Mouse (Mus musculus): Measurements from ENCODE around the gene Slc35f6.
"Not testable (repeated sequence)": the region's sequence is repeated elsewhere in the genome, so short reads cannot be mapped to it uniquely, and the experiment has no call there.

Slc35f6 gene

DNA sequence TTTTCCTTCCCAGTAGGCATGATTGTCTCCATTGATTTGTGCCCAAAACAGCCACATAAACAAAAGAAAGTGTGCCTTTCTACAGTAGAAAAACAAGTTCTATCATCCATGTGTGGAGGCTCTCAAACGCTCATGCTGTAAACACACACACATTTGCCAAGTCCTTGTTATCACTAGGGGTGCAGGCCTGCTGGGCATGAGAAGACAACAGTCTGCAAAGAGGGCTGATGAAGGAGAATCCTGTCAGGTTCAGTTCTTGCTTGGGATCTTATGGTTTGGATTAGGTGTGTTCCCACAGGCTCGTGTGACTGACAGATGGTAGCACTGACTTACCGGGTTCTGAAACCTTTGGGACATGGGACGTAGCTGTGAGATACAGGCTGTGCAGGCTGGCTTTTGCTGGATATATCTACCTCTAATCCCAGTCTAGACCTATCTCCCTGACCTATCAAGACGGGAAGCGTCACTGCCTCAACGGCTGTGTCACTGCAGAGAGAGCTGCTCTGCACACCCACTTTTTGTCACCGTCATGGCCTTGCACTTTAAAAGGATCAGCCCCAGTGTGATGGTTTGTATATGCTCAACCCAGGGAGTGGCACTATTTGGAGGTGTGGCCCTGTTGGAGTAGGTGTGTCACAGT is 52.7 kb downstream of the Slc35f6 start:
- no peaks in the 10 kb centered on the region for H3K36me3 ChIP-seq (ENCODE audit: insufficient read depth, low read length)
- H3K4me3 ChIP-seq (replicated peaks; ENCODE audit: low read length): no peak overlapping the region
- peaks cover 39% of the 10 kb centered on the region for H3K9me3 ChIP-seq (ENCODE audit: low read length)
- no peak for TF ChIP-seq NANOG (IDR thresholded peaks at IDR 0.05; ENCODE audit: borderline replicate concordance, low read length)
- no peak for TF ChIP-seq CTCF (conservative IDR thresholded peaks at IDR 0.05; ENCODE audit: low read length)
- TF ChIP-seq POU5F1 (IDR thresholded peaks at IDR 0.05; ENCODE audit: borderline replicate concordance, low read length): no peak
- H3K4me1 ChIP-seq (replicated peaks; ENCODE audit: low read depth, low read length): peaks cover 5% of the 10 kb centered on the region; the same call in 1 of the 2 replicates
- H3K27me3 ChIP-seq (ENCODE audit: insufficient read depth, low read length): 0 out of 2 replicates have a peak, but pooled peaks cover 12% of the 10 kb centered on the region

DNA sequence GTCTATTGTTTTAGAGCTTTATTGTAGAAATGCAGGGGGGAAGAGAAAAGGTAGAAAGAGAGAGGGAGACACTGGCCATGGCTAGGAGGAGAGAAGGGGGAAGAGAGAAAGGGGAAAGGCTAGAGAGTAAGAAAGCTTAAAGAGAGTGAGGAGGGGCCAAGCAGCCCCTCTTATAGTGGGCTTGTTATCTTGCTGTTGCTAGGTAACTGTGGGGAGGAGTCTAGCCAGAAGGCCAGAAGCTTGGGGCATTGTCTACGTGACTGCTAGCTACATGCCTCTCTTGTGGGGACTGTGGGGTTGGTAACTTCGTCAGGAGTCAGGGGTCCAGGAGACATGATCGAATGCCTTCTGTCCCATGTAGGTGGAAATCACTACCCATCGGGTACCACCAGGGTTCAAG is 53.6 kb downstream of the Slc35f6 start:
- not testable (repeated sequence) for H3K36me3 ChIP-seq (ENCODE audit: insufficient read depth, low read length); H3K4me1 ChIP-seq (replicated peaks; ENCODE audit: low read depth, low read length); H3K4me3 ChIP-seq (replicated peaks; ENCODE audit: low read length)
- 0 out of 2 replicates have a peak, but pooled peaks cover 12% of the 10 kb centered on the region for H3K27me3 ChIP-seq (ENCODE audit: insufficient read depth, low read length)
- peaks cover 34% of the 10 kb centered on the region for H3K9me3 ChIP-seq (ENCODE audit: low read length)

DNA sequence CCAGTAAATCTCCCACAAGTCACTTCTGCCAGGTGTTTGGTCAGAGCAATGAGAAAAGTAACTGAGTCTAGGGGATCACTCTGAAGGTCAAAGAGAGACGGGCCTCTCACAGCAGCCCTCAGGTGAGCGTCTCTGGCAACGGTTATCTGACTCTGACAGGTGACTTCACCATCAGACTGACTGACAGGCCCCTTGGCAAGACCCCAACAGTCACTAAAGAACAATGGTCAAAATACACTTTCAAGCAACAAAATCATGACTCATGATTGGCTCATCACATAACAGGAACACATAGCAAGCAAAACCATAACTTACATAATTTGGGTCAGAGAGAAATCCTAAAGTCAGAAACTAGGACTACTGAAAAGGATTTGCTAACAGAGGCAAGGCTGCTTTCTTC is 54.1 kb downstream of the Slc35f6 start:
- Histone ChIP-seq H3K4me3 (replicated peaks; ENCODE audit: low read length) (no peak overlapping the region), H3K36me3 (ENCODE audit: insufficient read depth, low read length) (no peaks in the 10 kb centered on the region), H3K4me1 (replicated peaks; ENCODE audit: low read depth, low read length) (peaks cover 5% of the 10 kb centered on the region; the same call in 1 of the 2 replicates), H3K9me3 (ENCODE audit: low read length) (peaks cover 29% of the 10 kb centered on the region), H3K27me3 (ENCODE audit: insufficient read depth, low read length) (0 out of 2 replicates have a peak, but pooled peaks cover 13% of the 10 kb centered on the region)
- TF ChIP-seq CTCF (conservative IDR thresholded peaks at IDR 0.05; ENCODE audit: low read length) (no peak), NANOG (IDR thresholded peaks at IDR 0.05; ENCODE audit: borderline replicate concordance, low read length) (no peak), POU5F1 (IDR thresholded peaks at IDR 0.05; ENCODE audit: borderline replicate concordance, low read length) (no peak)
